Mouse (Mus musculus): ENCODE data around the gene Gm37240.

The Gm37240 gene

GRCm38 (mm10) chr3:85024817-85025705 lies 862.3 kb downstream of the Gm37240 start:
- no peak for DNase-seq (ENCODE audit: low spot score)

- no peak for DNase-seq (ENCODE audit: low spot score)
Observed at GRCm38 (mm10) chr3:85024237-85024636, 863.1 kb downstream of the Gm37240 start.

DNA sequence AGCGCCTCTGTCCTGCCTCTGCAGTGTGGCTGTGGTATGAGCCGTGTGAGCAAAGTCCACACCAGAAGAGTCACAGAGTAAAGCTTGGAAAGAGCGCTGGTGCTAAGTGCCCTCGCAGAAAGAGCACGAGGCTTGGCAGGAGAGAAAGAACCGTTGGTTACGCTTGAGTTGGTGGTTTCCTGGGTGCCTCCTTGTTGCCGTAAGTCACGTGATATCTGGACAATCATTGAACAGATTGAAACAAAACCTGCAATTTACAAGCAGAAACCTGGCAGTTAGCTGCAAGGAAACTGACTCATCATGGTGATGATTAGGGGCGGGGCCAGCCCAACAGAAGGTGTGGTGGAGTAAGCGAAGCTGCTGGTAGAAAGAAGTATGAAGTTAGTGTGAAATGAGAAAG lies 864.5 kb downstream of the Gm37240 start:
- DNase-seq (ENCODE audit: low spot score), result no peak

- DNase-seq (ENCODE audit: low spot score), result no peak
Observed at GRCm38 (mm10) chr3:85021816-85022215, 865.5 kb downstream of the Gm37240 start.

GRCm38 (mm10) chr3:85020137-85020536 lies 867.2 kb downstream of the Gm37240 start:
- DNase-seq (ENCODE audit: low spot score), result no peak

- DNase-seq (ENCODE audit: low spot score), result no peak
Observed at GRCm38 (mm10) chr3:85015667-85016066, 871.7 kb downstream of the Gm37240 start.

DNA sequence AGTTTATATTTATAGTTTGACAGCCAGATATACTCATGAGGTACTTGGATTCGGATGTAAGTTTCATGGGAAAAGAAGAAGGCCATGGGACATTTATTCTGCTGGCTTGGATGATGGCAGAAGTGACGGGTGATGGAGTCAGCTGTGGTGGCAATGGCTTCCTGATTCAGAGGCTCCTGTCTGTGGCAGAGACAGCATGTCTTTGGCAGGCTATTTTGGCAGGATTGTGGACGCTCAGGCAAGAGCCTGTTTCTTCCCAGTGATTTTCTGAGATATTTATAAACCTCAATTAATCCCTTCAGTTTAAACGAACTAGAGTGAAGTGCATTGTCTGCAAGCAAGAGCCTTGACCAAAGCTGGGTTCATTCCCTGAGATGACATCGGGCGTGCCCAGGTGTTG lies 874.4 kb downstream of the Gm37240 start:
- no peak for DNase-seq (ENCODE audit: low spot score)

GRCm38 (mm10) chr3:85005257-85005656 lies 882.1 kb downstream of the Gm37240 start:
- no peak for DNase-seq (ENCODE audit: low spot score)

- no peak for DNase-seq (ENCODE audit: low spot score)
Observed at GRCm38 (mm10) chr3:84988880-84989279, 898.4 kb downstream of the Gm37240 start.

DNA sequence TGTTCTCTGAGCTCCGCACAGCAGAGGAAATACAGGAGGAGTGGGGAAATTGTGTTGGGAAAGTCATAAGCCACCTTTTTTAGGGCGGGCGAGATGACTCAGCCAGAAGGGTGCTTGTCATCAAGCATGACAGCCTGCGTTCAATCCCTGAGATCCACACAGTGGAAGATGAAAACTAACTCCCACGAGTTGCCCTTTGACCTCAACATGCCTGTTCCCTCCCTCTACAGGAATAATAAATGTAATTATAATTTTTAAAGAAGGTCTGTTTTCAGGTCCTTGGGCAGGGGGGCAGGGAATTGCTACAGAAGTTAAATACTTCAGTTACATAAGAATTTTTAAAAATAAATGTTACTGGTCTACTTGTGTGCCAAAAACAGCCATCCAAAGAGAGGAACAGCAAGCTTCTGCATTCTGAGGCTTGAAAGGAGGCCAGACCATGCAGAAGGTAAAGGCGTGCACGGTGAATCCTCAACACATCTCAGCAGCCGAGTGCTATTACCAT lies 902.1 kb downstream of the Gm37240 start:
- DNase-seq (ENCODE audit: low spot score), result no peak

DNA sequence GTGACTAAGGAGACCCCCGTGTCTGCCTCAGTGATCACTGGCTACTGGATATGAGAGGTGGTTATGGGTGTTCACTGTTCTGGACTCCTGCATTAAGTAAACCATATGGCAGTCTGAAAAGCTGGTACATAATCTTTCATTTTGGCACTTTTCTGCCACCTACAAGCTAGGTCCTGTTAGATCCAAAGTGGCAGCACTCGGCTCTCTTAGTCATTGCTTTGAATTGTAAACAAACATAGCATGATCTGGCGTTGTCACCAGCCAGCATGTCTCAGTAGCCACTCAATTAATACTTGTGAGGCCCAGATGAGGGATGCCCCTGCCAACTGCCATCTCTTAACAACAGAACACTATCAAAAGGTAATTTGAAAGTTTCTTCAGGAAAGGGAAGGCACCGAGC lies 904.6 kb downstream of the Gm37240 start:
- DNase-seq (ENCODE audit: low spot score), result no peak

- DNase-seq (ENCODE audit: low spot score), result no peak
Observed at GRCm38 (mm10) chr3:84980158-84980557, 907.2 kb downstream of the Gm37240 start.

- DNase-seq (ENCODE audit: low spot score), result no peak
Observed at GRCm38 (mm10) chr3:84978676-84979075, 908.6 kb downstream of the Gm37240 start.

GRCm38 (mm10) chr3:84974193-84974592 lies 913.1 kb downstream of the Gm37240 start:
- no peak for DNase-seq (ENCODE audit: low spot score)

DNA sequence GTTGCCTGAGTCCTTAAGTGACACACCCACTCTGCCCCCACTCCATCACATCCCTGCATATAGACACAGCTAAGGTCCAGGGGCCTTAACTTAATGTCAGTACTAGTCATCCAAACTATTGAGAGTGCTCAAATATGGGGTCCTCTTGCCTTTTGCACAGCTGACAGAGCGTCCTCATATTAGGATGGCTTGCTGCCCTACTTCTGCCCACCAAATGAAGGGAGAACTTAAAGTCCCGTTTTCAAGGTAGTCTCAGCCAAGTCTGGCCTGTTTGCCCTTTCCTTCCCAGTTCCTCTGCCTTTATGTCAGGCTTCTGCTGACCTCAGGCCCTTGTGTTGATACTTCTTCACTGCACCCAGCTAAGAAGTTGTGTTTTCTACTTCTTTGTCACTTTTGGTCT lies 914.4 kb downstream of the Gm37240 start:
- no peak for DNase-seq (ENCODE audit: low spot score)

DNA sequence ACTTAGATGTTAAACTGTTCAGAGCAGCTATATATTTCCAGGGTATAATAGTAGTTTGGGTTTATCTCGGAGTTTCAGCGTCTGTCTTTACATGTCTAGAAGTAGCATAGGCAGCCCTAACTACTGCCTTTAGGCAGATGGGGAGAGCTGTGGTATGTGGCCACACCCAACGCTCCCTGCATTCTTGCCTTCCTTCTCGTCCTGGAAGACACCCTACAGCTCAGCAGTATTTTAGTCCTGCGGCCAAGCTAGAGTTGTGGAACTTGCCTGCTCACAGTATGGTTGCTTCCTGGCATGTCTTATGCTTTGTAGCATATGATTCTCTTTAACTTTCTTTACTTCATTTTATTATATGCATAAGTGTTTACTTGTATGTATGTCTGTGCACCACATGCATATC lies 915.8 kb downstream of the Gm37240 start:
- DNase-seq (ENCODE audit: low spot score), result no peak

GRCm38 (mm10) chr3:84967364-84967763 lies 920.0 kb downstream of the Gm37240 start:
- DNase-seq (ENCODE audit: low spot score), result no peak

- DNase-seq (ENCODE audit: low spot score), result no peak
Observed at GRCm38 (mm10) chr3:84965156-84965555, 922.2 kb downstream of the Gm37240 start.

- DNase-seq (ENCODE audit: low spot score), result peak; percentile 50
Observed at GRCm38 (mm10) chr3:84955857-84956256, 931.5 kb downstream of the Gm37240 start.

- no peak for DNase-seq (ENCODE audit: low spot score)
Observed at GRCm38 (mm10) chr3:84955011-84955775, 932.1 kb downstream of the Gm37240 start.

GRCm38 (mm10) chr3:84952585-84953187 lies 934.6 kb downstream of the Gm37240 start:
- no peak for DNase-seq (ENCODE audit: low spot score)

GRCm38 (mm10) chr3:84952135-84952534 lies 935.2 kb downstream of the Gm37240 start:
- DNase-seq (ENCODE audit: low spot score), result peak; percentile 86

GRCm38 (mm10) chr3:84951698-84952097 lies 935.6 kb downstream of the Gm37240 start:
- no peak for DNase-seq (ENCODE audit: low spot score)

All from retina, embryonic 14.5 days (tissue).